Mouse (Mus musculus): ENCODE data around the gene Sclt1.

The Sclt1 gene

GRCm38 (mm10) chr3:41742278-41742934, at the start of gene Sclt1, which contains the start of gene D3Ertd751e:
Gene Sclt1, minus strand, starts transcription at chr3:41742514.
Gene D3Ertd751e, plus strand, starts transcription at chr3:41742611.
- peak; percentile 95 for DNase-seq (ENCODE audit: low read depth, low spot score)

GRCm38 (mm10) chr3:41762091-41762490, 19.8 kb upstream of the Sclt1 start:
- DNase-seq (ENCODE audit: low read depth, low spot score) = no peak

- DNase-seq (ENCODE audit: low read depth, low spot score) = no peak
Measured at GRCm38 (mm10) chr3:41754556-41754955, 12.2 kb upstream of the Sclt1 start.

- DNase-seq (ENCODE audit: low read depth, low spot score) = peak; percentile 38
Measured at GRCm38 (mm10) chr3:41743436-41743835, 1.1 kb upstream of the Sclt1 start.

- peak; percentile 26 for DNase-seq (ENCODE audit: low read depth, low spot score)
Measured at GRCm38 (mm10) chr3:41741601-41742277, 575 bp downstream of the Sclt1 start.

- peak; percentile 89 for DNase-seq (ENCODE audit: low read depth, low spot score)
Measured at GRCm38 (mm10) chr3:41695681-41696080, 46.6 kb downstream of the Sclt1 start.

- DNase-seq (ENCODE audit: low read depth, low spot score) = no peak
Measured at GRCm38 (mm10) chr3:41692440-41693142, 49.7 kb downstream of the Sclt1 start.

- DNase-seq (ENCODE audit: low read depth, low spot score) = peak; percentile 62
Measured at GRCm38 (mm10) chr3:41690114-41690640, 52.1 kb downstream of the Sclt1 start.

GRCm38 (mm10) chr3:41686396-41686795, 55.9 kb downstream of the Sclt1 start:
- DNase-seq (ENCODE audit: low read depth, low spot score) = no peak

- DNase-seq (ENCODE audit: low read depth, low spot score) = no peak
Measured at GRCm38 (mm10) chr3:41682084-41682483, 60.2 kb downstream of the Sclt1 start.

- no peak for DNase-seq (ENCODE audit: low read depth, low spot score)
Measured at GRCm38 (mm10) chr3:41676648-41677047, 65.7 kb downstream of the Sclt1 start.

GRCm38 (mm10) chr3:41674778-41675177, 67.5 kb downstream of the Sclt1 start:
- peak; percentile 69 for DNase-seq (ENCODE audit: low read depth, low spot score)

- DNase-seq (ENCODE audit: low read depth, low spot score) = peak; percentile 32
Measured at GRCm38 (mm10) chr3:41655642-41656041, 86.7 kb downstream of the Sclt1 start.

- no peak for DNase-seq (ENCODE audit: low read depth, low spot score)
Measured at GRCm38 (mm10) chr3:41620971-41621370, 121.3 kb downstream of the Sclt1 start.

- no peak for DNase-seq (ENCODE audit: low read depth, low spot score)
Measured at GRCm38 (mm10) chr3:41618488-41618887, 123.8 kb downstream of the Sclt1 start.

- no peak for DNase-seq (ENCODE audit: low read depth, low spot score)
Measured at GRCm38 (mm10) chr3:41618036-41618435, 124.3 kb downstream of the Sclt1 start.

GRCm38 (mm10) chr3:41614230-41614985, 127.9 kb downstream of the Sclt1 start:
- no peak for DNase-seq (ENCODE audit: low read depth, low spot score)

- DNase-seq (ENCODE audit: low read depth, low spot score) = no peak
Measured at GRCm38 (mm10) chr3:41613706-41614105, 128.6 kb downstream of the Sclt1 start.

GRCm38 (mm10) chr3:41612211-41612610, 130.1 kb downstream of the Sclt1 start:
- DNase-seq (ENCODE audit: low read depth, low spot score) = peak; percentile 37

GRCm38 (mm10) chr3:41609071-41609470, 133.2 kb downstream of the Sclt1 start:
- DNase-seq (ENCODE audit: low read depth, low spot score) = no peak

GRCm38 (mm10) chr3:41607467-41607866, 134.8 kb downstream of the Sclt1 start:
- DNase-seq (ENCODE audit: low read depth, low spot score) = no peak
